Mouse (Mus musculus) kidney, embryonic 16.5 days (tissue): ENCODE measurements around the gene Tmem50a. TPM values are rescaled to one million over a fixed set of nuclear protein-coding genes. Genes with fewer than 3 reads are reported as not detected.

Experiments
- ATAC-seq: fragments of 200-750 bp; cut with Nextera tagmentation; 2 replicates; pipeline ENCODE4 v1.8.0; 2017; ENCODE audit warnings: moderate TSS enrichment; ENCODE audit not compliant: low FRiP score, low TSS enrichment
- H3K27ac ChIP-seq: fragments of 300-500 bp; sonication (generic); 2 replicates; pipeline ENCODE4 v1.5.1; 2014; ENCODE audit warnings: low read length
- H3K27me3 ChIP-seq: fragments of 300-500 bp; sonication (generic); 2 replicates; pipeline ENCODE4 v1.6.1; 2014; ENCODE audit warnings: low read length, control low read depth, mixed read lengths; ENCODE audit not compliant: insufficient read depth
- H3K36me3 ChIP-seq: fragments of 300-500 bp; sonication (generic); 2 replicates; pipeline ENCODE4 v1.6.1; 2014; ENCODE audit warnings: low read length, control low read depth, mixed read lengths; ENCODE audit not compliant: insufficient read depth
- H3K4me1 ChIP-seq: fragments of 300-500 bp; sonication (generic); 2 replicates; pipeline ENCODE4 v1.6.1; 2014; ENCODE audit warnings: low read length, control low read depth, mixed read lengths; ENCODE audit not compliant: insufficient read depth
- H3K4me2 ChIP-seq: fragments of 300-500 bp; sonication (generic); replicated peaks from 2 replicates; pipeline ENCODE4 v1.6.1; 2014; ENCODE audit warnings: low read depth, low read length
- H3K4me3 ChIP-seq: fragments of 300-500 bp; sonication (generic); 2 replicates; pipeline ENCODE4 v1.5.1; 2014; ENCODE audit warnings: mild to moderate bottlenecking, low read length
- H3K9ac ChIP-seq: fragments of 300-500 bp; sonication (generic); replicated peaks from 2 replicates; pipeline ENCODE4 v1.6.1; 2014; ENCODE audit warnings: low read length
- H3K9me3 ChIP-seq: fragments of 300-500 bp; sonication (generic); 2 replicates; pipeline ENCODE4 v1.6.1; 2016; ENCODE audit warnings: low read length, control low read depth
- WGBS: fragments of 180-500 bp; shearing (Covaris S2); extraction: QIAGEN DNeasy Blood & Tissue Kit; methylation state at CpG from one replicate; pipeline ENCODE4 v1.1.7; 2014; 5-methylcytosine and 5-hydroxymethylcytosine counted together
- polyA plus RNA-seq: library from polyadenylated mRNA; unstranded; fragments of >200 nt; fragmentation: Nextera tagmentation; extraction: Ambion mirVana; gene quantifications from 2 replicates; pipeline ENCODE4 v1.2.1, GENCODE M21; 2015

The Tmem50a gene
- polyA plus RNA-seq, 1 experiment from 2014 or later, result 177 TPM

DNA sequence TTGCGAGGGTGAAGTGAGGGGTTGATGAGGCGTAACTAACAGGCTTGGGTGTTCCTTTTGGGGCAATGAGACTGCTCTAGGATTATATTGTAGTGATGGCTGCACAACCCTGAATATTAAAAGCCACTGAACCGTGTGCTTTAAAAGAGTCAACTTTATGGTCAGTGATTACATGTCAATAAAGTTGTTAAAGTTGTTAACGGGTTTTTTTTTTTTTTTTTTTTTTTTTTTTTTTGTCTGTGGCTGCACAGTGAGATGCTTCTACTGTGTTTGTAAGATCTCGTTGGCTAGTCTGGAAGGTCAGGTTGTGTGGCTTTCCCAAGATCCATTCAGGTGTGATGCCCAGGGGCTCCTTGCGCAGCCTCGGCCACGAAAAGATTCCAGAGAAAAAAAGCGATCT lies 25.1 kb upstream of the Tmem50a start:
- 29% methylated on average over 9 of the region's 9 CpGs for WGBS
- ATAC-seq, result 0 out of 2 replicates have a peak, but pooled peaks have one; percentile 63
- Histone ChIP-seq H3K4me1 (peaks cover 6% of the 10 kb centered on the region; the same call in 1 of the 2 replicates), H3K27ac (no peak overlapping the region), H3K4me3 (peak overlapping the region; percentile 18), H3K4me2 (peak overlapping the region; percentile 46), H3K9me3 (no peaks in the 10 kb centered on the region), H3K27me3 (peaks cover 26% of the 10 kb centered on the region), H3K36me3 (peaks cover 23% of the 10 kb centered on the region), H3K9ac (no peak overlapping the region)

DNA sequence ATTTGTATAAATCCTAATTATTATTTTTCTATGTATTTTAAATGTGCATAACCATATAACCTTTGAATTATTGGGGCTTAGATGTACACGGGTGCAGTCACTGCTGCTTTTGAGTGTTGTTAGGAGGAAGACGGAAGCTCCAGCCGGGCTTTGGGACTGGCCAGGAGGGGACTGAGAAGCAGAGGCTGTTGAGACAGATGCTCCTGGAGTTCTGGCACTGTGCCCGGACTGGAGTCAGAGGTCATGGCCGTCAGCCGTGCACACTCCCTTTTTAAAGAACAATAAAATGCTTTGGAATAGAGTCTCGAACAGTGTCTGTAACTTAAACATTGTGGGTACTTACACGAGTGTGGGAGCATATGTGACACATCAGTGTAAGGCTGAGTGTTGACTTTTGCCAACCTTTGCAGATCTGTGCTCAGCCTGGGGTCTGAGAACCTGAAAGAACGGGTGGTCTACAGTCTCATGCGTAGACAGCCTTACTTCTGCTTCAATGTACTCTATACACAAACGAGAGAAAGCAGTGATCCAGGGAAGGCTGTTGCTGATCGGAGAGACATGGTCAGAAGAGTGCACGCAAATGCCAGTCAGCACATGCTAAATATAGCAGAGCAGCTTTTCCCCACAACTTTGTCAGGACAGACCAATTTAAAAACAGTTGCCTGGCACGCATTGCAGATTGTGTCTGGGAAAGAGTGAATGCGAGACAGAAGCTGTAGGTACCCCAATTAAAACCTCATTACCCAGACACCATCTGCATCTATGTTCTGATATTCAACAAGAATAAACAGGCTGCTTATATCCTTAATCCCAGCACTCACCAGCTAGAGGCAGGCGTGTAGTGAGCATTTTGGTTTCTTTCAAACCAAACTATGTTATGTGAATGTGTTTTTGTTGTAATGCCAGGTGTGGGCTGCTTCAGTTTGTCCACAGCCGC lies 22.7 kb upstream of the Tmem50a start:
- 37% methylated on average over 17 of the region's 17 CpGs for WGBS
- peak; percentile 58; the same call in 1 of the 2 replicates for ATAC-seq

GRCm38 (mm10) chr4:134930684-134931481 lies 16.1 kb upstream of the Tmem50a start, which contains the start of gene Syf2:
Gene Syf2, plus strand, starts transcription at chr4:134930898.
- peak; percentile 97 for ATAC-seq

More for the DNA sequence above, 22.7 kb upstream of the Tmem50a start:
- H3K9me3 ChIP-seq, result no peaks in the 10 kb centered on the region
- H3K4me1 ChIP-seq, result peaks cover 6% of the 10 kb centered on the region
- H3K36me3 ChIP-seq, result peaks cover 35% of the 10 kb centered on the region
- peaks cover 10% of the 10 kb centered on the region; the same call in 1 of the 2 replicates for H3K27me3 ChIP-seq
- H3K9ac ChIP-seq, result no peak overlapping the region
- no peak overlapping the region for H3K4me2 ChIP-seq
- H3K4me3 ChIP-seq, result no peak overlapping the region
- no peak overlapping the region for H3K27ac ChIP-seq

GRCm38 (mm10) chr4:134930190-134930589 lies 15.4 kb upstream of the Tmem50a start:
- Histone ChIP-seq H3K27ac (no peak overlapping the region), H3K9ac (peak overlapping the region; percentile 50; the same call in 1 of the 2 replicates), H3K4me1 (peaks cover 23% of the 10 kb centered on the region), H3K9me3 (no peaks in the 10 kb centered on the region), H3K4me2 (peak overlapping the region; percentile 81), H3K36me3 (peaks cover 44% of the 10 kb centered on the region), H3K27me3 (no peaks in the 10 kb centered on the region), H3K4me3 (peak overlapping the region; percentile 92)
- WGBS, result 30% methylated on average over 9 of the region's 9 CpGs
- no peak for ATAC-seq

More at GRCm38 (mm10) chr4:134930684-134931481, 16.1 kb upstream of the Tmem50a start, which contains the start of gene Syf2:
- H3K36me3 ChIP-seq, result peaks cover 44% of the 10 kb centered on the region
- H3K9me3 ChIP-seq, result no peaks in the 10 kb centered on the region
- H3K4me1 ChIP-seq, result peaks cover 16% of the 10 kb centered on the region
- peak within 1 kb of the TSS; percentile 81 for H3K4me2 ChIP-seq
- no peaks in the 10 kb centered on the region for H3K27me3 ChIP-seq
- under 1% methylated on average over 68 of the region's 68 CpGs for WGBS
- H3K9ac ChIP-seq, result peak within 1 kb of the TSS; percentile 81
- H3K4me3 ChIP-seq, result peak within 1 kb of the TSS; percentile 92
- peak within 1 kb of the TSS; percentile 75 for H3K27ac ChIP-seq

DNA sequence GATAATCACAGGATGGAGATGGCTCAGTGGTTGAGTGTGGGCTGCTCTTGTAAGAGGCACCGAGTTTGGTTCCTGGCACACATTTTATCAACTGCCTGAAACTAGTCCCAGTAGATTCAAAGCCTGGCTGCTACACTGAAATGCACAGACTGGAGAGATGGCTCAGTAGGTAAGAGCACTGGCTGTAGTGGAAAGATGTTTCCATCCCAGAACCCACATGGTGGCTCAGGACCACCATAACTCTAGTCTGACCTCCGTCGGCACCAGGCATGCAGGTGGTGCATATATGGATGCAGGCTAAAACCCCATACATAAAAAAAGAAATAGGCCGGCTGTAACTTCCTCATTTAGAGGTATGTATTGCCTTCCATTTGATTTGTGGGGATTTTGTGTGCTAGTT lies 14.7 kb upstream of the Tmem50a start:
- no peaks in the 10 kb centered on the region for H3K27me3 ChIP-seq
- no peak overlapping the region for H3K9ac ChIP-seq
- WGBS, result 76% methylated on average over 4 of the region's 4 CpGs
- H3K27ac ChIP-seq, result no peak overlapping the region
- peaks cover 41% of the 10 kb centered on the region for H3K36me3 ChIP-seq
- no peak overlapping the region for H3K4me2 ChIP-seq
- no peak overlapping the region for H3K4me3 ChIP-seq
- peaks cover 26% of the 10 kb centered on the region for H3K4me1 ChIP-seq
- no peak for ATAC-seq
- H3K9me3 ChIP-seq, result no peaks in the 10 kb centered on the region

- Histone ChIP-seq H3K9ac (no peak overlapping the region), H3K36me3 (peaks cover 37% of the 10 kb centered on the region), H3K4me3 (no peak overlapping the region), H3K4me1 (peaks cover 26% of the 10 kb centered on the region), H3K27me3 (no peaks in the 10 kb centered on the region), H3K27ac (no peak overlapping the region), H3K4me2 (no peak overlapping the region), H3K9me3 (no peaks in the 10 kb centered on the region)
- WGBS, result 85% methylated on average over 1 of the region's 1 CpGs
- no peak for ATAC-seq
These were observed 13.6 kb upstream of the Tmem50a start for GRCm38 (mm10) chr4:134928464-134928836.

DNA sequence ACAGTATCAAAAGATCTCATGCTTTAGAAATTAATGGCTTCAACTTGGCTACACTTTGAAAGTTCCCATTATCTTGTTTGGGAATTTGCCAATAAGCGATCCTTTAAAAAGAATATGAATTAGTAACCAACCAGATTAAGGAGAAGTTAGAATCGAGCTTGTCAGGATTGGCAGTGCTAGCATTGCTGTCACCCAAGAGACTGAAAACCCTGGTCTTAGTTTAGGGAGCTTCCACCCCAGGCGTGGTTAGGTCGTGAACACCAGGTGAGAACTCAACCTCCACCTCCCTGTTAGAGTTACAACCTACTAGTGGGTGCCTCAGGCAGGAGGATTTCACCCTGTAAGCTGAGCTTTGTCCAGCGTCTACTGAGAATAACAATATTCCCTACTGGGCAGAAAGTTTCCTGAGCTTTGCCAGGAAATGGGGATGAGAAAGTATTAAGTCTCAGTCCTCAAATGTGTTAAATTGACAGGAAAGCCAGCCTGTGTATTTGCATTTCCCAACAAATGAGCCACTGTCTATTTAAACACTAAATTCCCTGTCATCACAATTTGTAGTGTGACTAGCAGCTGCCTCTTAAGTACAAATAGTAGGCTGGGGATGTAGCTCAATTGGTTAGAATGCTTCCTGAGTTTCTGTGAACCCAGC lies 13.1 kb upstream of the Tmem50a start:
- no peak for ATAC-seq
- Histone ChIP-seq H3K4me3 (no peak overlapping the region), H3K27me3 (no peaks in the 10 kb centered on the region), H3K9ac (no peak overlapping the region), H3K9me3 (no peaks in the 10 kb centered on the region), H3K36me3 (peaks cover 33% of the 10 kb centered on the region), H3K27ac (no peak overlapping the region), H3K4me2 (no peak overlapping the region), H3K4me1 (peaks cover 26% of the 10 kb centered on the region)
- WGBS, result 77% methylated on average over 5 of the region's 5 CpGs

DNA sequence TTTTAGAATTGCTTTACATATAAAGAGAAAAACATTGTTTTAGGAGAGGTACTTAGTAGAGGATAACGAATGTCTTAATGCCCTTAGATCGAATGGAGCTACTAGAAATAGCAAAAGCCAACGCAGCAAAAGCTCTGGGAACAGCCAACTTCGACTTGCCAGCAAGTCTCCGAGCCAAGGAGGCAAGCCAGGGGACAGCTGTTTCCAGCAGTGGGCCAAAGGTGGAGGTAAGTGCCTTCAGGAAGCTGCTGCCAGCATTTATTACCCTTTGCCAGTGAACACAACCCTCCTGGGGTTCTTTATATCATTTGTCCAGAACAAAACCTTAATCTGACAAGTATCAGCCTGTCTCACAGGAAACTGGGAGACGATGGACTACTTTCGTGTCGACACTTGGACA lies 10.4 kb upstream of the Tmem50a start:
- no peaks in the 10 kb centered on the region for H3K9me3 ChIP-seq
- peaks cover 31% of the 10 kb centered on the region for H3K36me3 ChIP-seq
- 67% methylated on average over 8 of the region's 8 CpGs for WGBS
- H3K4me3 ChIP-seq, result peak overlapping the region; percentile 41
- H3K27me3 ChIP-seq, result no peaks in the 10 kb centered on the region
- H3K9ac ChIP-seq, result peak overlapping the region; percentile 52
- H3K4me2 ChIP-seq, result peak overlapping the region; percentile 95
- H3K27ac ChIP-seq, result no peak overlapping the region
- no peak for ATAC-seq
- peaks cover 23% of the 10 kb centered on the region for H3K4me1 ChIP-seq

GRCm38 (mm10) chr4:134924019-134924741 lies 9.4 kb upstream of the Tmem50a start:
- peak overlapping the region; percentile 97 for H3K27ac ChIP-seq
- H3K4me3 ChIP-seq, result peak overlapping the region; percentile 89
- peaks cover 31% of the 10 kb centered on the region for H3K36me3 ChIP-seq
- peak overlapping the region; percentile 95 for H3K4me2 ChIP-seq
- WGBS, result under 1% methylated on average over 75 of the region's 75 CpGs
- peak overlapping the region; percentile 89 for H3K9ac ChIP-seq
- peak; percentile 52 for ATAC-seq
- H3K9me3 ChIP-seq, result no peaks in the 10 kb centered on the region
- no peaks in the 10 kb centered on the region for H3K27me3 ChIP-seq
- H3K4me1 ChIP-seq, result peaks cover 21% of the 10 kb centered on the region
